Mouse (Mus musculus) forebrain, embryonic 13.5 days (tissue): ENCODE results near the gene Sik3. TPM values are rescaled to one million over a fixed set of nuclear protein-coding genes. Genes with fewer than 3 reads are reported as not detected.
A peak's percentile ranks its signal among the peaks of the same experiment; 100 is the strongest.

ENCODE experiments used
- ATAC-seq: fragments of 200-750 bp; cut with Nextera tagmentation; 2 replicates; pipeline ENCODE4 v1.8.0; 2017
- H3K27ac ChIP-seq: fragments of 300-500 bp; sonication (generic); 2 replicates; pipeline ENCODE4 v1.5.1; 2015; ENCODE audit warnings: inconsistent platforms, mild to moderate bottlenecking, moderate library complexity
- H3K27me3 ChIP-seq: fragments of 300-500 bp; sonication (generic); 2 replicates; pipeline ENCODE4 v1.6.1; 2015; ENCODE audit warnings: mild to moderate bottlenecking, inconsistent platforms
- H3K36me3 ChIP-seq: fragments of 300-500 bp; sonication (generic); 2 replicates; pipeline ENCODE4 v1.6.1; 2015; ENCODE audit warnings: mild to moderate bottlenecking, inconsistent platforms; ENCODE audit not compliant: poor library complexity, severe bottlenecking
- H3K4me1 ChIP-seq: fragments of 300-500 bp; sonication (generic); 2 replicates; pipeline ENCODE4 v1.6.1; 2015; ENCODE audit warnings: inconsistent platforms
- H3K4me2 ChIP-seq: fragments of 300-500 bp; sonication (generic); 2 replicates; pipeline ENCODE4 v1.6.1; 2015; ENCODE audit warnings: inconsistent platforms, mild to moderate bottlenecking, moderate library complexity
- H3K4me3 ChIP-seq: fragments of 300-500 bp; sonication (generic); 2 replicates; pipeline ENCODE4 v1.5.1; 2015; ENCODE audit warnings: mild to moderate bottlenecking, inconsistent platforms
- H3K9ac ChIP-seq: fragments of 300-500 bp; sonication (generic); 2 replicates; pipeline ENCODE4 v1.6.1; 2015; ENCODE audit warnings: mild to moderate bottlenecking, inconsistent platforms
- H3K9me3 ChIP-seq: fragments of 300-500 bp; sonication (generic); replicated peaks from 2 replicates; pipeline ENCODE4 v1.6.1; 2016; ENCODE audit warnings: inconsistent platforms
- WGBS: fragments of 180-500 bp; shearing (Covaris S2); methylation state at CpG from one replicate; pipeline ENCODE4 v1.1.7; 2015; 5-methylcytosine and 5-hydroxymethylcytosine counted together
- polyA plus RNA-seq: library from polyadenylated mRNA; unstranded; fragments of >200 nt; fragmentation: Nextera tagmentation; extraction: Ambion mirVana; gene quantifications from 2 replicates; pipeline ENCODE4 v1.2.1, GENCODE M21; 2015

Sik3 gene
- polyA plus RNA-seq, 1 experiment from 2014 or later = 4.9 TPM

- Histone ChIP-seq H3K9ac (no peak overlapping the region), H3K4me3 (no peak overlapping the region), H3K9me3 (no peaks in the 10 kb centered on the region), H3K4me1 (no peaks in the 10 kb centered on the region), H3K27me3 (no peaks in the 10 kb centered on the region; the same call in 1 of the 2 replicates), H3K36me3 (no peaks in the 10 kb centered on the region), H3K4me2 (no peak overlapping the region), H3K27ac (no peak overlapping the region)
- ATAC-seq = no peak
- WGBS = 97% methylated on average over 7 of the region's 7 CpGs
Measured at GRCm38 (mm10) chr9:46256177-46256576, 243.6 kb downstream of the Sik3 start.

- Histone ChIP-seq H3K9me3 (no peaks in the 10 kb centered on the region), H3K27ac (no peak overlapping the region), H3K4me2 (no peak overlapping the region), H3K9ac (no peak overlapping the region), H3K27me3 (no peaks in the 10 kb centered on the region), H3K4me1 (no peaks in the 10 kb centered on the region), H3K36me3 (no peaks in the 10 kb centered on the region), H3K4me3 (no peak overlapping the region)
- 88% methylated on average over 10 of the region's 10 CpGs for WGBS
- ATAC-seq = no peak
Measured at GRCm38 (mm10) chr9:46256658-46257385, 244.2 kb downstream of the Sik3 start.

DNA sequence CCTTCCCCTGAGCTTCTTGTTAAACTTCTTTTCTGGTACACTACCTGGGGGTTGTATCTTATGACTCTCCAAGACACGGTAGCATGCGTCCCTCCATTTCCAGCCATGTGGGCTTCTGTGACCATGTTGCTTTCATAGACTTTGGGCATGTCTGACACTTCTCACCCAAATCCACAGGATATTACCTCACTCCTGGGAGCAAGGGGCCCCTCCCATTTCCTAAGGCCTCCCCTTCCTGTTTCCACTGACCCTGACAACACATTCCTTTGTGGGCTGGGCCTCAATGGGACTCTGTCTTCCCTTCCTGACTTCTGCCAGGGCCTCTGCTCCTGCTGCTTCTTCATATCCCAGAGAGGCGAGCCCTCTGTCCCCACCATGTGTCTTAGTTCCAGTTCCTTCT, 244.9 kb downstream of the Sik3 start:
- H3K9ac ChIP-seq = no peak overlapping the region
- no peaks in the 10 kb centered on the region for H3K36me3 ChIP-seq
- no peak for ATAC-seq
- no peaks in the 10 kb centered on the region for H3K27me3 ChIP-seq
- H3K27ac ChIP-seq = no peak overlapping the region
- H3K9me3 ChIP-seq = no peaks in the 10 kb centered on the region
- H3K4me2 ChIP-seq = no peak overlapping the region
- 90% methylated on average over 3 of the region's 3 CpGs for WGBS
- H3K4me1 ChIP-seq = no peaks in the 10 kb centered on the region
- no peak overlapping the region for H3K4me3 ChIP-seq

DNA sequence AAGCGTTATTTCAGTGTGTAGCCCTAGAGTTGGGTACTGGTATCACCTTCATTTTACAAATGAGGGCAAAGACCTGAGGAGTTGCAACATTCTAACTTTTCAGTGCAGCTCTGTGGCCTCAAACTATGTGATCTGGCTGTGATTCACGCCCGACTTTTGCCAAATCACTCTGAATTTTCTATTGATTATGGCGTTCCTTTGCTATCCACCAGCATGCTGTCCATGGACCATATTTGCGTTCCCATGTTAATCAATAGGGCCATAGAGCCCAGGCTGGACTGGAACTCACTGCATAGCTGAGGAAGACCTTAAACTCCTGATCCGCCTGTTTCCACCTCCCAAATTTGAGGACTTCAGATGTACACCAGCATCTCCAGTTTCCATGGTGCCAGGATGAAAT, 246.5 kb downstream of the Sik3 start:
- no peak for ATAC-seq
- Histone ChIP-seq H3K27ac (no peak overlapping the region), H3K27me3 (no peaks in the 10 kb centered on the region), H3K9me3 (no peaks in the 10 kb centered on the region), H3K4me2 (no peak overlapping the region), H3K4me1 (no peaks in the 10 kb centered on the region), H3K36me3 (no peaks in the 10 kb centered on the region), H3K4me3 (no peak overlapping the region), H3K9ac (no peak overlapping the region)
- WGBS = 91% methylated on average over 6 of the region's 6 CpGs

GRCm38 (mm10) chr9:46261131-46261530, 248.5 kb downstream of the Sik3 start:
- Histone ChIP-seq H3K9ac (no peak overlapping the region), H3K27ac (no peak overlapping the region), H3K27me3 (no peaks in the 10 kb centered on the region), H3K36me3 (no peaks in the 10 kb centered on the region), H3K9me3 (no peaks in the 10 kb centered on the region), H3K4me3 (no peak overlapping the region), H3K4me1 (no peaks in the 10 kb centered on the region), H3K4me2 (no peak overlapping the region)
- ATAC-seq = no peak
- 91% methylated on average over 7 of the region's 7 CpGs for WGBS

DNA sequence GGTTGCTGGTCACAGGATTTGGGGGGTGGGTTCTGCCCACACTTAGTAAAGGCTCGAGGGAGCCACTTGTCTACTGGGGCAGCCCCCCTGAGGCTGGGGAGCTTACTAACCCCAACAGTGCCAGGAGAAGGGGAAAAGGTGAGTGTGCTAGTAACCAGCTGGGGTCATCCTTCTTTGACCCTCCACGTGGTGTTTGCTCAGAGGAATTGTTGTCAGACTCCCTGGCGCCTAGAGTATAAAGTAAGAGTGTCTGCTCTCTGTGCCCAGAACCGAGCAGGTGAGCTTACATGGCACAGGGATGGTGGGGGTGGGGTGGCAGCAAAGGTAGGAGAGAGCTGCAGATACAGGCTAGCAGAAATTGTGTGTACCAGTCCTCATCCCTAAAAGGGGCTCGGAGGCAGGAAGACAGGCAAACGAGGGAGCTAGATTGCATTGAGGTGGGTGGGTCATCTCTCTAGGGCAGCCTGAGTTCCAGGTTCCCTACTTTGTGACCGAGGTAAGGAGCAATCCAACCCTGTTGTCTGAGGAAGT, 255.8 kb downstream of the Sik3 start, which contains the start of gene Apoa5:
Gene Apoa5, plus strand, starts transcription at position 291 of the 531 bp plus-strand sequence.
- 61% methylated on average over 7 of the region's 7 CpGs for WGBS
- ATAC-seq = no peak
- Histone ChIP-seq H3K27me3 (peaks cover 31% of the 10 kb centered on the region), H3K9me3 (no peaks in the 10 kb centered on the region), H3K9ac (no peak within 1 kb of the TSS), H3K27ac (no peak within 1 kb of the TSS), H3K4me3 (no peak within 1 kb of the TSS), H3K4me2 (no peak within 1 kb of the TSS), H3K4me1 (peaks cover under 1% of the 10 kb centered on the region), H3K36me3 (no peaks in the 10 kb centered on the region)

GRCm38 (mm10) chr9:46269125-46269524, 256.5 kb downstream of the Sik3 start:
- WGBS = 88% methylated on average over 5 of the region's 5 CpGs
- no peak overlapping the region for H3K9ac ChIP-seq
- H3K4me2 ChIP-seq = no peak overlapping the region
- no peak overlapping the region for H3K4me3 ChIP-seq
- ATAC-seq = no peak
- peaks cover 8% of the 10 kb centered on the region for H3K4me1 ChIP-seq
- no peak overlapping the region for H3K27ac ChIP-seq
- no peaks in the 10 kb centered on the region for H3K9me3 ChIP-seq
- H3K36me3 ChIP-seq = no peaks in the 10 kb centered on the region
- H3K27me3 ChIP-seq = peaks cover 31% of the 10 kb centered on the region

DNA sequence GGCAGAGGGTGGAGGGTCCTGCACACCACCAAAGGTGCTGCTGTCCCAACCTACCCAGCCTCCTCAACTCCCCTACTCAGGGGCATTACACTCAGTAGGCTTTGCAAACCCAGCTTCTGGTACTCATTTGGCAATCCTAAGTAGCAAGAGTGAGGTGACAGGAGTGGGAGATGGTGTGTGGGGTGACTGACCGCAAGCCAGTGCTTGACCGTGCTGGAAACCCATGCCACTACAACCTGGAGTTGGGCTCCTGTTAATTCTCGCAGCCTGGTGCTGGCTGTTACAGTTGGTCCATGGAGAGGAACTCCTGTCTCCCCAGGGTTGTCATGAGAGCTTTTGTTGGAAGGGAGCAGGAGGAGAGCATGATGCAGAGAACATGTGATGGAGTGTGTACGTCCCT, 258.2 kb downstream of the Sik3 start:
- Histone ChIP-seq H3K9me3 (no peaks in the 10 kb centered on the region), H3K4me2 (no peak overlapping the region), H3K4me1 (peaks cover 13% of the 10 kb centered on the region), H3K4me3 (no peak overlapping the region), H3K27me3 (peaks cover 31% of the 10 kb centered on the region), H3K36me3 (peaks cover 7% of the 10 kb centered on the region), H3K9ac (no peak overlapping the region), H3K27ac (no peak overlapping the region)
- 94% methylated on average over 4 of the region's 4 CpGs for WGBS
- ATAC-seq = no peak

DNA sequence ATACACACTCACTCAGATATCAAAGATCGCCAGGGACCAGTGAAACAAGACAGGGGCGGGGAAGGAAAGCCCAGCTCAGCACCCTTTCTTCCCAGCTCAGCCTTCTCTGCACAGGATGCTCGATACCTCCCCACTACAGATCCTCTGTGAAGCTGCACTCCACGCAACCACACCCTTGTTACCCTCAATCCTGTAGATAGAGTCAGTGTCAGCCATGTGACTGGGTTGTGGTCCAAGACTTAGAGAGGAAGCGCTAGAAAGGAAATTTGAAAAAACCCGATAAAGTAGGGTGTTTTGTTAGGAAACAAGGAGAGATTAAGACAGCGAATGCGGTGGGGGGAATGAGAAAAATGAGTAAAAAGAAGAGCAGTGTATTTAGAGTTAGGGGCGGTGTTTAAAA, 259.4 kb downstream of the Sik3 start:
- Histone ChIP-seq H3K27ac (no peak overlapping the region), H3K4me2 (peak overlapping the region; percentile 91), H3K36me3 (peaks cover 20% of the 10 kb centered on the region), H3K4me1 (peaks cover 13% of the 10 kb centered on the region), H3K4me3 (no peak overlapping the region), H3K9me3 (no peaks in the 10 kb centered on the region), H3K9ac (no peak overlapping the region), H3K27me3 (peaks cover 31% of the 10 kb centered on the region)
- ATAC-seq = no peak
- WGBS = 88% methylated on average over 9 of the region's 9 CpGs

- Histone ChIP-seq H3K4me1 (peaks cover 13% of the 10 kb centered on the region), H3K36me3 (peaks cover 28% of the 10 kb centered on the region), H3K4me3 (peak within 1 kb of the TSS; percentile 58), H3K27ac (peak within 1 kb of the TSS; percentile 60), H3K9ac (peak within 1 kb of the TSS; percentile 80), H3K9me3 (no peaks in the 10 kb centered on the region), H3K4me2 (peak within 1 kb of the TSS; percentile 91), H3K27me3 (peaks cover 31% of the 10 kb centered on the region)
- 5% methylated on average over 43 of the region's 45 CpGs for WGBS
- ATAC-seq = peak; percentile 95
Measured at GRCm38 (mm10) chr9:46272677-46273454, 260.2 kb downstream of the Sik3 start, which contains the start of gene Zpr1. Zpr1 (plus strand) TSS chr9:46273064.
